Mouse (Mus musculus) hindbrain, postnatal 0 days (tissue): ENCODE results near the gene Ppm1a. TPM values are rescaled to one million over a fixed set of nuclear protein-coding genes. Genes with fewer than 3 reads are reported as not detected.

Experiments used
- ATAC-seq: fragments of 200-750 bp; cut with Nextera tagmentation; 2 replicates; pipeline ENCODE4 v1.8.0; 2017; ENCODE audit warnings: mild to moderate bottlenecking, moderate TSS enrichment, moderate library complexity
- DNase-seq: peaks from one replicate; pipeline ENCODE4 v3.0.0-alpha.2; 2015; ENCODE audit warnings: low spot score
- H3K27ac ChIP-seq: fragments of 300-500 bp; sonication (generic); 2 replicates; pipeline ENCODE4 v1.5.1; 2014; ENCODE audit warnings: mild to moderate bottlenecking
- H3K27me3 ChIP-seq: fragments of 300-500 bp; sonication (generic); 2 replicates; pipeline ENCODE4 v1.6.1; 2014; ENCODE audit warnings: low read length, mixed read lengths; ENCODE audit not compliant: insufficient read depth
- H3K36me3 ChIP-seq: fragments of 300-500 bp; sonication (generic); 2 replicates; pipeline ENCODE4 v1.6.1; 2014; ENCODE audit warnings: low read length, mixed read lengths; ENCODE audit not compliant: insufficient read depth
- H3K4me1 ChIP-seq: fragments of 300-500 bp; sonication (generic); 2 replicates; pipeline ENCODE4 v1.6.1; 2014; ENCODE audit warnings: antibody characterized with exemption, low read length, mixed read lengths; ENCODE audit not compliant: insufficient read depth
- H3K4me2 ChIP-seq: fragments of 300-500 bp; sonication (generic); 2 replicates; pipeline ENCODE4 v1.6.1; 2014; ENCODE audit warnings: low read depth, mild to moderate bottlenecking, low read length, moderate library complexity, mixed read lengths
- H3K4me3 ChIP-seq: fragments of 300-500 bp; sonication (generic); 2 replicates; pipeline ENCODE4 v1.5.1; 2014; ENCODE audit warnings: low read length
- H3K9ac ChIP-seq: fragments of 300-500 bp; sonication (generic); replicated peaks from 2 replicates; pipeline ENCODE4 v1.6.1; 2014; ENCODE audit warnings: mild to moderate bottlenecking, low read length, moderate library complexity, mixed read lengths
- H3K9me3 ChIP-seq: fragments of 300-500 bp; sonication (generic); 2 replicates; pipeline ENCODE4 v1.6.1; 2016; ENCODE audit warnings: low read length, mixed read lengths
- CTCF ChIP-seq: IDR thresholded peaks from 2 replicates; pipeline ENCODE4 v1.5.1; 2016; ENCODE audit warnings: antibody characterized with exemption, control low read depth, low read depth
- WGBS: fragments of 180-500 bp; shearing (Covaris S2); extraction: QIAGEN DNeasy Blood & Tissue Kit; methylation state at CpG from one replicate; pipeline ENCODE4 v1.1.7; 2014; 5-methylcytosine and 5-hydroxymethylcytosine counted together
- polyA plus RNA-seq: library from polyadenylated mRNA; unstranded; fragments of >200 nt; fragmentation: Nextera tagmentation; extraction: Ambion mirVana; gene quantifications from 2 replicates; pipeline ENCODE4 v1.2.1, GENCODE M21; 2015
- total RNA-seq: library from RNA; depleted of rRNA; stranded (reverse); fragments of >200 nt; gene quantifications from 2 replicates; pipeline ENCODE4 v1.2.3, GENCODE M21; 2014; rRNA removed

Ppm1a gene
- total and polyA plus RNA-seq, 2 experiments from 2014 or later = 79.1 to 126 TPM

- DNase-seq (no peak), ATAC-seq (no peak)
- Histone ChIP-seq H3K36me3 (no peaks in the 10 kb centered on the region), H3K27ac (no peak overlapping the region), H3K4me2 (peak overlapping the region; percentile 42; the same call in 1 of the 2 replicates), H3K4me1 (no peaks in the 10 kb centered on the region), H3K9me3 (no peaks in the 10 kb centered on the region), H3K4me3 (no peak overlapping the region), H3K27me3 (peaks cover 26% of the 10 kb centered on the region), H3K9ac (no peak overlapping the region)
- WGBS = 80% methylated on average over 4 of the region's 4 CpGs
- TF ChIP-seq CTCF = no peak
Observed at GRCm38 (mm10) chr12:72843555-72843954, 86.3 kb downstream of the Ppm1a start.

- no peaks in the 10 kb centered on the region for H3K36me3 ChIP-seq
- H3K9me3 ChIP-seq = no peaks in the 10 kb centered on the region
- no peak overlapping the region; the same call in 1 of the 2 replicates for H3K27ac ChIP-seq
- DNase-seq (peak; percentile 61), ATAC-seq (peak; percentile 81)
- H3K4me2 ChIP-seq = peak overlapping the region; percentile 42
- no peaks in the 10 kb centered on the region for H3K4me1 ChIP-seq
- no peak overlapping the region for H3K9ac ChIP-seq
- H3K4me3 ChIP-seq = peak overlapping the region; percentile 14
- TF ChIP-seq CTCF = no peak
- WGBS = 22% methylated on average over 12 of the region's 12 CpGs
- peaks cover 31% of the 10 kb centered on the region for H3K27me3 ChIP-seq
Observed at GRCm38 (mm10) chr12:72843973-72844620, 86.8 kb downstream of the Ppm1a start.

GRCm38 (mm10) chr12:72845946-72846345 lies 88.7 kb downstream of the Ppm1a start:
- Histone ChIP-seq H3K4me2 (no peak overlapping the region), H3K27ac (no peak overlapping the region), H3K36me3 (no peaks in the 10 kb centered on the region), H3K9ac (no peak overlapping the region), H3K9me3 (no peaks in the 10 kb centered on the region), H3K27me3 (peaks cover 49% of the 10 kb centered on the region), H3K4me3 (no peak overlapping the region), H3K4me1 (no peaks in the 10 kb centered on the region)
- ATAC-seq (no peak), DNase-seq (no peak)
- TF ChIP-seq CTCF = no peak
- 23% methylated on average over 10 of the region's 10 CpGs for WGBS

- WGBS = 28% methylated on average over 7 of the region's 7 CpGs
- peak; percentile 77 for TF ChIP-seq CTCF
Observed at GRCm38 (mm10) chr12:72847725-72848124, 90.5 kb downstream of the Ppm1a start.

More at GRCm38 (mm10) chr12:72847725-72848124, 90.5 kb downstream of the Ppm1a start:
- no peak overlapping the region for H3K9ac ChIP-seq
- no peaks in the 10 kb centered on the region for H3K9me3 ChIP-seq
- no peaks in the 10 kb centered on the region for H3K36me3 ChIP-seq
- peaks cover 63% of the 10 kb centered on the region for H3K27me3 ChIP-seq
- H3K27ac ChIP-seq = no peak overlapping the region
- no peaks in the 10 kb centered on the region for H3K4me1 ChIP-seq
- peak; percentile 81 for DNase-seq
- no peak overlapping the region for H3K4me3 ChIP-seq
- ATAC-seq = no peak
- H3K4me2 ChIP-seq = no peak overlapping the region

Other genes with a start within 250 kb of the Ppm1a start
- 18.9 and 20.8 TPM in 2 replicates for gene Pcnx4, start 221.1 kb upstream of the Ppm1a start, total RNA-seq
- gene Pcnx4, start 221.1 kb upstream of the Ppm1a start, polyA plus RNA-seq = 17.9 and 18.9 TPM in 2 replicates
- not detected in 2 replicates for gene Gm4756, start 107.8 kb upstream of the Ppm1a start, total RNA-seq
- not detected in 2 replicates for gene Gm4756, start 107.8 kb upstream of the Ppm1a start, polyA plus RNA-seq
- gene Dhrs7, start 92.5 kb upstream of the Ppm1a start, total RNA-seq = 14.4 and 14.7 TPM in 2 replicates
- 31.9 and 34.6 TPM in 2 replicates for gene Dhrs7, start 92.5 kb upstream of the Ppm1a start, polyA plus RNA-seq
- 0.22 TPM in 1 of 2 replicates, not detected in the other for gene Six6, start 182.4 kb downstream of the Ppm1a start, total RNA-seq
- not detected in 2 replicates for gene Six6, start 182.4 kb downstream of the Ppm1a start, polyA plus RNA-seq
- gene 4930447C04Rik, start 183.3 kb downstream of the Ppm1a start, total RNA-seq = 1.7 and 3.7 TPM in 2 replicates
- gene 4930447C04Rik, start 183.3 kb downstream of the Ppm1a start, polyA plus RNA-seq = 7.9 and 8.8 TPM in 2 replicates